Comparison of ENCODE assay signal across 9 mouse cellular contexts in genomic region chr17:25363726-25364125, GRCm38 (mm10). TPM values are rescaled to one million over a fixed set of nuclear protein-coding genes. Genes with fewer than 3 reads are reported as not detected.
A peak's percentile ranks its signal among the peaks of the same experiment; 100 is the strongest.
DNase-seq lines count a peak whose midpoint lies in the region; ATAC-seq and TF ChIP-seq lines count a peak whose summit lies in the region.
"Had no signal": no experiment of that assay in that cellular context is flagged by ENCODE, and none has a peak within 500 bp of the region (broad histone marks: within the 10 kb centered on the region; RNA-seq: fewer than 3 reads in every experiment).

No protein-coding gene starts in this region.

- no peaks in the 10 kb centered on the region for H3K36me3 ChIP-seq in forebrain, embryonic 14.5 days (ENCODE audit: control insufficient read depth, insufficient read depth, low read length)
- no peaks in the 10 kb centered on the region for H3K36me3 ChIP-seq in forebrain, embryonic 11.5 days (ENCODE audit: control insufficient read depth, insufficient read depth, low read length)
- H3K36me3 ChIP-seq in liver, embryonic 11.5 days (ENCODE audit: control insufficient read depth, insufficient read depth, low read length) = no peaks in the 10 kb centered on the region
- H3K36me3 ChIP-seq in liver, postnatal 0 days (replicated peaks; ENCODE audit: insufficient read depth, low read length) = no peaks in the 10 kb centered on the region
- H3K36me3 ChIP-seq: neural tube, embryonic 13.5 days had no signal

- H3K4me1 ChIP-seq in forebrain, embryonic 14.5 days (ENCODE audit: control insufficient read depth, insufficient read depth, low read length) = no peaks in the 10 kb centered on the region
- no peaks in the 10 kb centered on the region for H3K4me1 ChIP-seq in forebrain, embryonic 11.5 days (replicated peaks; ENCODE audit: control insufficient read depth, insufficient read depth, low read length)
- H3K4me1 ChIP-seq in liver, embryonic 11.5 days (replicated peaks; ENCODE audit: control insufficient read depth, insufficient read depth, low read length) = no peaks in the 10 kb centered on the region
- no peaks in the 10 kb centered on the region for H3K4me1 ChIP-seq in liver, postnatal 0 days (ENCODE audit: insufficient read depth)
- H3K4me1 ChIP-seq: neural tube, embryonic 13.5 days had no signal

- no peaks in the 10 kb centered on the region for H3K27me3 ChIP-seq in forebrain, embryonic 14.5 days (replicated peaks; ENCODE audit: control insufficient read depth, insufficient read depth, low read length)
- no peaks in the 10 kb centered on the region for H3K27me3 ChIP-seq in forebrain, embryonic 11.5 days (ENCODE audit: control insufficient read depth, insufficient read depth, low read length)
- no peaks in the 10 kb centered on the region for H3K27me3 ChIP-seq in liver, embryonic 11.5 days (replicated peaks; ENCODE audit: control insufficient read depth, insufficient read depth, low read length)
- H3K27me3 ChIP-seq in liver, postnatal 0 days (ENCODE audit: insufficient read depth, low read length) = no peaks in the 10 kb centered on the region
- H3K27me3 ChIP-seq: neural tube, embryonic 13.5 days had no signal

- no peak overlapping the region for H3K4me3 ChIP-seq in forebrain, embryonic 14.5 days (ENCODE audit: low read depth, low read length)
- H3K4me3 ChIP-seq in forebrain, embryonic 11.5 days (ENCODE audit: low read depth, low read length) = no peak overlapping the region
- no peak overlapping the region for H3K4me3 ChIP-seq in liver, embryonic 11.5 days (ENCODE audit: low read depth, low read length)
- H3K4me3 ChIP-seq in liver, postnatal 0 days (ENCODE audit: low read depth, low read length) = no peak overlapping the region
- H3K4me3 ChIP-seq: neural tube, embryonic 13.5 days had no signal

- no peak overlapping the region for H3K4me2 ChIP-seq in forebrain, embryonic 14.5 days (ENCODE audit: low read length)
- H3K4me2 ChIP-seq in forebrain, embryonic 11.5 days (ENCODE audit: low read depth, low read length, severe bottlenecking) = no peak overlapping the region
- no peak overlapping the region for H3K4me2 ChIP-seq in liver, embryonic 11.5 days
- H3K4me2 ChIP-seq in liver, postnatal 0 days (ENCODE audit: low read depth, low read length) = no peak overlapping the region
- H3K4me2 ChIP-seq: neural tube, embryonic 13.5 days had no signal

- no peak overlapping the region for H3K27ac ChIP-seq in forebrain, embryonic 14.5 days (ENCODE audit: low read depth, low read length)
- no peak overlapping the region for H3K27ac ChIP-seq in forebrain, embryonic 11.5 days (ENCODE audit: low read depth, low read length)
- H3K27ac ChIP-seq in liver, embryonic 11.5 days (ENCODE audit: low read depth, low read length) = no peak overlapping the region
- no peak overlapping the region for H3K27ac ChIP-seq in liver, postnatal 0 days (ENCODE audit: low read depth)
- H3K27ac ChIP-seq: neural tube, embryonic 13.5 days had no signal

- H3K9me3 ChIP-seq in forebrain, embryonic 14.5 days (replicated peaks; ENCODE audit: control insufficient read depth, low read length) = no peaks in the 10 kb centered on the region
- H3K9me3 ChIP-seq in forebrain, embryonic 11.5 days (ENCODE audit: control insufficient read depth, low read length) = no peaks in the 10 kb centered on the region
- H3K9me3 ChIP-seq in liver, embryonic 11.5 days (ENCODE audit: control insufficient read depth, low read length) = no peaks in the 10 kb centered on the region
- H3K9me3 ChIP-seq in liver, postnatal 0 days (ENCODE audit: low read length) = no peaks in the 10 kb centered on the region
- H3K9me3 ChIP-seq: neural tube, embryonic 13.5 days had no signal

- 7% methylated on average over 1 of the region's 1 CpGs for WGBS in forebrain, embryonic 14.5 days
- 3% methylated on average over 1 of the region's 1 CpGs for WGBS in forebrain, embryonic 11.5 days
- WGBS in liver, embryonic 11.5 days = 0% methylated on average over 1 of the region's 1 CpGs
- 0% methylated on average over 1 of the region's 1 CpGs for WGBS in liver, postnatal 0 days (ENCODE audit: insufficient replicate concordance)

- peak; percentile 12 for DNase-seq in forebrain, embryonic 14.5 days (ENCODE audit: low spot score)
- DNase-seq in forebrain, embryonic 11.5 days (ENCODE audit: low spot score) = no peak
- DNase-seq in liver (peak; percentile 58), R1 (ENCODE audit: low read depth, low spot score) (peak; percentile 59)
- no peak for DNase-seq in liver, embryonic 11.5 days (ENCODE audit: low spot score)
- DNase-seq in embryo, embryonic 10 days (ENCODE audit: low spot score) = peak; percentile 73
- DNase-seq in liver, postnatal 0 days = peak; percentile 75
- DNase-seq in thymus, postnatal 0 days (ENCODE audit: low spot score) = peak; percentile 38

- ATAC-seq in forebrain, embryonic 14.5 days = no peak
- ATAC-seq in forebrain, embryonic 11.5 days (replicated peaks; ENCODE audit: low FRiP score) = no peak
- no peak for ATAC-seq in liver, embryonic 11.5 days (replicated peaks; ENCODE audit: low FRiP score)
- peak; percentile 40; the same call in 1 of the 2 replicates for ATAC-seq in liver, postnatal 0 days

- H3K9ac ChIP-seq in forebrain, embryonic 14.5 days (ENCODE audit: low read length) = no peak overlapping the region
- no peak overlapping the region for H3K9ac ChIP-seq in forebrain, embryonic 11.5 days (ENCODE audit: low read length)
- no peak overlapping the region for H3K9ac ChIP-seq in liver, embryonic 11.5 days (ENCODE audit: low read depth, low read length)
- no peak overlapping the region for H3K9ac ChIP-seq in liver, postnatal 0 days (replicated peaks)
- H3K9ac ChIP-seq: neural tube, embryonic 13.5 days had no signal

- TF ChIP-seq CTCF in liver, postnatal 0 days (IDR thresholded peaks at IDR 0.05; ENCODE audit: low read depth) = peak; percentile 90

- TF ChIP-seq EP300 in liver, postnatal 0 days (IDR thresholded peaks at IDR 0.05; ENCODE audit: low read depth) = no peak

RNA-seq across cellular contexts. Expression of gene Tpsb2, which starts 2.4 kb away (rescaled TPM):
- polyA plus RNA-seq in forebrain, embryonic 14.5 days (2014; fragmentation: Nextera tagmentation; extraction: Ambion mirVana) = 0.25 TPM in 1 of 2 replicates, not detected in the other
- not detected in 2 replicates for polyA plus RNA-seq in forebrain, embryonic 11.5 days (2014; fragmentation: Nextera tagmentation; extraction: Ambion mirVana)
- 0.22 and 0.25 TPM in 2 replicates for polyA plus RNA-seq in liver, embryonic 11.5 days (2014; fragmentation: Nextera tagmentation; extraction: Ambion mirVana)
- 0.75 and 1.6 TPM in 2 replicates for polyA plus RNA-seq in liver, postnatal 0 days (2015; fragmentation: Nextera tagmentation; extraction: Ambion mirVana)
- polyA plus RNA-seq in thymus, postnatal 0 days (2015; fragmentation: Nextera tagmentation; extraction: Ambion mirVana) = 8.0 and 9.1 TPM in 2 replicates
- polyA plus RNA-seq: neural tube, embryonic 13.5 days had no signal

RNA-seq across cellular contexts. Expression of gene Tpsg1, which starts 5.3 kb away (rescaled TPM):
- polyA plus RNA-seq in forebrain, embryonic 14.5 days (2014; fragmentation: Nextera tagmentation; extraction: Ambion mirVana) = 0.48 and 1.1 TPM in 2 replicates
- polyA plus RNA-seq in forebrain, embryonic 11.5 days (2014; fragmentation: Nextera tagmentation; extraction: Ambion mirVana) = 0.45 TPM in 1 of 2 replicates, not detected in the other
- 0.81 and 1.1 TPM in 2 replicates for polyA plus RNA-seq in liver, embryonic 11.5 days (2014; fragmentation: Nextera tagmentation; extraction: Ambion mirVana)
- 0.21 TPM in 1 of 2 replicates, not detected in the other for polyA plus RNA-seq in liver, postnatal 0 days (2015; fragmentation: Nextera tagmentation; extraction: Ambion mirVana)
- polyA plus RNA-seq in thymus, postnatal 0 days (2015; fragmentation: Nextera tagmentation; extraction: Ambion mirVana) = 0.36 and 0.52 TPM in 2 replicates

RNA-seq across cellular contexts. Expression of gene Tpsab1, which starts 18.4 kb away (rescaled TPM):
- polyA plus RNA-seq in forebrain, embryonic 14.5 days (2014; fragmentation: Nextera tagmentation; extraction: Ambion mirVana) = not detected in 2 replicates
- not detected in 2 replicates for polyA plus RNA-seq in forebrain, embryonic 11.5 days (2014; fragmentation: Nextera tagmentation; extraction: Ambion mirVana)
- polyA plus RNA-seq in liver, embryonic 11.5 days (2014; fragmentation: Nextera tagmentation; extraction: Ambion mirVana) = not detected in 2 replicates
- polyA plus RNA-seq in liver, postnatal 0 days (2015; fragmentation: Nextera tagmentation; extraction: Ambion mirVana) = 0.06 TPM in 1 of 2 replicates, not detected in the other
- polyA plus RNA-seq in thymus, postnatal 0 days (2015; fragmentation: Nextera tagmentation; extraction: Ambion mirVana) = 0.30 and 0.40 TPM in 2 replicates
- polyA plus RNA-seq: neural tube, embryonic 13.5 days had no signal

RNA-seq across cellular contexts. Expression of gene Prss29, which starts 45.3 kb away (rescaled TPM):
- not detected in 2 replicates for polyA plus RNA-seq in forebrain, embryonic 14.5 days (2014; fragmentation: Nextera tagmentation; extraction: Ambion mirVana)
- not detected in 2 replicates for polyA plus RNA-seq in forebrain, embryonic 11.5 days (2014; fragmentation: Nextera tagmentation; extraction: Ambion mirVana)
- not detected in 2 replicates for polyA plus RNA-seq in liver, embryonic 11.5 days (2014; fragmentation: Nextera tagmentation; extraction: Ambion mirVana)
- polyA plus RNA-seq in liver, postnatal 0 days (2015; fragmentation: Nextera tagmentation; extraction: Ambion mirVana) = not detected in 2 replicates
- 1.6 and 1.9 TPM in 2 replicates for polyA plus RNA-seq in thymus, postnatal 0 days (2015; fragmentation: Nextera tagmentation; extraction: Ambion mirVana)
- polyA plus RNA-seq: neural tube, embryonic 13.5 days had no signal

RNA-seq across cellular contexts. Expression of gene Prss28, which starts 55.3 kb away (rescaled TPM):
- polyA plus RNA-seq in forebrain, embryonic 14.5 days (2014; fragmentation: Nextera tagmentation; extraction: Ambion mirVana) = not detected in 2 replicates
- polyA plus RNA-seq in forebrain, embryonic 11.5 days (2014; fragmentation: Nextera tagmentation; extraction: Ambion mirVana) = not detected in 2 replicates
- polyA plus RNA-seq in liver, embryonic 11.5 days (2014; fragmentation: Nextera tagmentation; extraction: Ambion mirVana) = not detected in 2 replicates
- not detected in 2 replicates for polyA plus RNA-seq in liver, postnatal 0 days (2015; fragmentation: Nextera tagmentation; extraction: Ambion mirVana)
- 0.30 TPM in 1 of 2 replicates, not detected in the other for polyA plus RNA-seq in thymus, postnatal 0 days (2015; fragmentation: Nextera tagmentation; extraction: Ambion mirVana)
- polyA plus RNA-seq: neural tube, embryonic 13.5 days had no signal

Comparison
In these comparisons a context has a peak if more than half of its experiments do, and no peak if none do; other contexts are left out.
1. DNase-seq: peak in forebrain, embryonic 14.5 days (single experiment), liver (single experiment), R1 (single experiment), embryo, embryonic 10 days (single experiment), liver, postnatal 0 days (single experiment) and thymus, postnatal 0 days (single experiment); none in forebrain, embryonic 11.5 days (single experiment) and liver, embryonic 11.5 days (single experiment).